Mouse (Mus musculus) ovary, postnatal 14 days (tissue): ENCODE data around the gene Aldh3b2.

Experiments used
- DNase-seq: peaks from one replicate; pipeline ENCODE4 v3.0.0; 2022; ENCODE audit warnings: low spot score

Aldh3b2 gene

GRCm38 (mm10) chr19:3988066-3988465, 15.9 kb downstream of the Aldh3b2 start:
- DNase-seq, result no peak

GRCm38 (mm10) chr19:3988750-3989149, 16.6 kb downstream of the Aldh3b2 start:
- DNase-seq, result no peak

- no peak for DNase-seq
These were observed 18.7 kb downstream of the Aldh3b2 start for GRCm38 (mm10) chr19:3990804-3991203.

GRCm38 (mm10) chr19:3991562-3991961, 19.4 kb downstream of the Aldh3b2 start:
- DNase-seq, result no peak

- DNase-seq, result no peak
These were observed 19.8 kb downstream of the Aldh3b2 start for GRCm38 (mm10) chr19:3991966-3992365.

GRCm38 (mm10) chr19:3992416-3992815, 20.3 kb downstream of the Aldh3b2 start, which contains the start of gene Tbx10:
Gene Tbx10, plus strand, starts transcription at chr19:3992752.
- no peak for DNase-seq

GRCm38 (mm10) chr19:3994932-3995331, 22.8 kb downstream of the Aldh3b2 start:
- no peak for DNase-seq

- DNase-seq, result no peak
These were observed 23.4 kb downstream of the Aldh3b2 start for GRCm38 (mm10) chr19:3995505-3995904.

- no peak for DNase-seq
These were observed 24.0 kb downstream of the Aldh3b2 start for GRCm38 (mm10) chr19:3996106-3996505.

GRCm38 (mm10) chr19:3996747-3997146, 24.6 kb downstream of the Aldh3b2 start:
- DNase-seq, result no peak

GRCm38 (mm10) chr19:3997231-3997630, 25.1 kb downstream of the Aldh3b2 start:
- DNase-seq, result no peak

GRCm38 (mm10) chr19:3998335-3998734, 26.2 kb downstream of the Aldh3b2 start:
- no peak for DNase-seq

- no peak for DNase-seq
These were observed 27.1 kb downstream of the Aldh3b2 start for GRCm38 (mm10) chr19:3999121-3999730.

- DNase-seq, result peak; percentile 92
These were observed 28.2 kb downstream of the Aldh3b2 start, which contains the start of the genes Nudt8 and Gm49405 for GRCm38 (mm10) chr19:4000119-4000900. Gene Nudt8, plus strand, starts transcription at chr19:4000580. Gene Gm49405, plus strand, starts transcription at chr19:4000626.

- no peak for DNase-seq
These were observed 28.9 kb downstream of the Aldh3b2 start for GRCm38 (mm10) chr19:4000949-4001525.

- no peak for DNase-seq
These were observed 29.6 kb downstream of the Aldh3b2 start for GRCm38 (mm10) chr19:4001752-4002151.

GRCm38 (mm10) chr19:4003112-4003511, 31.0 kb downstream of the Aldh3b2 start, which contains the start of gene Doc2g:
Gene Doc2g, plus strand, starts transcription at chr19:4003313.
- DNase-seq, result no peak

- no peak for DNase-seq
These were observed 31.5 kb downstream of the Aldh3b2 start for GRCm38 (mm10) chr19:4003641-4004040.

GRCm38 (mm10) chr19:4004331-4004730, 32.2 kb downstream of the Aldh3b2 start:
- DNase-seq, result no peak

GRCm38 (mm10) chr19:4005091-4005490, 33.0 kb downstream of the Aldh3b2 start:
- DNase-seq, result no peak

- no peak for DNase-seq
These were observed 33.8 kb downstream of the Aldh3b2 start for GRCm38 (mm10) chr19:4005971-4006370.

- no peak for DNase-seq
These were observed 39.0 kb downstream of the Aldh3b2 start for GRCm38 (mm10) chr19:4011086-4011485.
